ENCODE assay signal across 8 mouse cellular contexts in genomic region chr5:140790937-140791877, GRCm38 (mm10). TPM values are rescaled to one million over a fixed set of nuclear protein-coding genes. Genes with fewer than 3 reads are reported as not detected.
DNase-seq lines count a peak whose midpoint lies in the region; ATAC-seq and TF ChIP-seq lines count a peak whose summit lies in the region.

No protein-coding gene starts in this region.

- TF ChIP-seq POLR2A in MEL (IDR thresholded peaks at IDR 0.05; ENCODE audit: control insufficient read depth in 1 of 2, insufficient read depth in 1 of 2, low read depth in 1 of 2, low read length in 2 of 2, poor library complexity in 1 of 2) = no peak

- no peak for TF ChIP-seq RAD21 in MEL (IDR thresholded peaks at IDR 0.05; ENCODE audit: low read depth, low read length)

- H3K4me2 ChIP-seq in forebrain, embryonic 13.5 days = peak overlapping the region; percentile 34
- H3K4me2 ChIP-seq in hindbrain, embryonic 14.5 days (replicated peaks) = no peak overlapping the region
- H3K4me2 ChIP-seq in lung, embryonic 15.5 days = peak overlapping the region; percentile 39

- TF ChIP-seq CTCF in MEL (IDR thresholded peaks at IDR 0.05 in 2 of 3, conservative IDR thresholded peaks at IDR 0.05 in 1 of 3; ENCODE audit: control insufficient read depth in 1 of 3, insufficient read depth in 1 of 3, low read depth in 2 of 3, low read length in 3 of 3, poor library complexity in 1 of 3, severe bottlenecking in 1 of 3) = no peak

- H3K36me3 ChIP-seq in MEL (ENCODE audit: control insufficient read depth in 1 of 2, insufficient read depth in 2 of 2, low read length in 2 of 2) = peaks cover 0 to 50% of the 10 kb centered on the region in 2 experiments; a peak in 2 of 4 replicates
- H3K36me3 ChIP-seq in forebrain, embryonic 13.5 days (ENCODE audit: poor library complexity, severe bottlenecking) = no peaks in the 10 kb centered on the region; the same call in 1 of the 2 replicates
- no peaks in the 10 kb centered on the region for H3K36me3 ChIP-seq in hindbrain, embryonic 14.5 days (replicated peaks; ENCODE audit: control insufficient read depth, insufficient read depth)
- H3K36me3 ChIP-seq in lung, embryonic 15.5 days = no peaks in the 10 kb centered on the region

- 15% methylated on average over 9 of the region's 9 CpGs for WGBS in forebrain, embryonic 13.5 days
- 29% methylated on average over 9 of the region's 9 CpGs for WGBS in hindbrain, embryonic 14.5 days
- 12% methylated on average over 9 of the region's 9 CpGs for WGBS in lung, embryonic 15.5 days

- H3K4me3 ChIP-seq in MEL (ENCODE audit: control insufficient read depth in 1 of 2, insufficient read depth in 1 of 2, low read depth in 2 of 2, low read length in 2 of 2) = no peak overlapping the region
- no peak overlapping the region for H3K4me3 ChIP-seq in brown adipose tissue, adult 24 weeks (ENCODE audit: insufficient read depth, low read depth, low read length)
- no peak overlapping the region for H3K4me3 ChIP-seq in forebrain, embryonic 13.5 days
- H3K4me3 ChIP-seq in hindbrain, embryonic 14.5 days (replicated peaks; ENCODE audit: low read length) = no peak overlapping the region
- H3K4me3 ChIP-seq in lung, embryonic 15.5 days = no peak overlapping the region

- H3K9me3 ChIP-seq in MEL (replicated peaks; ENCODE audit: insufficient read depth, low read length) = no peaks in the 10 kb centered on the region
- H3K9me3 ChIP-seq in forebrain, embryonic 13.5 days (replicated peaks) = no peaks in the 10 kb centered on the region
- H3K9me3 ChIP-seq in hindbrain, embryonic 14.5 days (ENCODE audit: control insufficient read depth, low read length) = no peaks in the 10 kb centered on the region
- no peaks in the 10 kb centered on the region for H3K9me3 ChIP-seq in lung, embryonic 15.5 days

- ATAC-seq in forebrain, embryonic 13.5 days = peak; percentile 88
- ATAC-seq in hindbrain, embryonic 14.5 days (ENCODE audit: low FRiP score) = peak; percentile 70; the same call in 1 of the 2 replicates
- peak; percentile 79 for ATAC-seq in lung, embryonic 15.5 days (ENCODE audit: borderline replicate concordance, extremely low read depth, low FRiP score, low TSS enrichment)

- no peak overlapping the region for H3K9ac ChIP-seq in MEL (ENCODE audit: control insufficient read depth, low read depth, low read length, poor library complexity, severe bottlenecking)
- H3K9ac ChIP-seq in forebrain, embryonic 13.5 days = no peak overlapping the region; the same call in 1 of the 2 replicates
- H3K9ac ChIP-seq in hindbrain, embryonic 14.5 days = no peak overlapping the region
- H3K9ac ChIP-seq in lung, embryonic 15.5 days = no peak overlapping the region

- peak; percentile 51 for DNase-seq in MEL (ENCODE audit: low read depth, low spot score)
- DNase-seq in hindbrain, embryonic 14.5 days (ENCODE audit: low spot score) = peak; percentile 80
- DNase-seq in layer of hippocampus, postnatal 25 days (ENCODE audit: extremely low spot score in 1 of 2, low spot score in 1 of 2) = peak; percentile 33 to 35
- DNase-seq in retina, embryonic 14.5 days (ENCODE audit: low spot score) = peak; percentile 36
- DNase-seq in ovary, postnatal 14 days (ENCODE audit: low spot score) = no peak

- no peaks in the 10 kb centered on the region for H3K27me3 ChIP-seq in MEL (ENCODE audit: control insufficient read depth in 1 of 2, insufficient read depth in 2 of 2, low read length in 2 of 2)
- H3K27me3 ChIP-seq in forebrain, embryonic 13.5 days = no peaks in the 10 kb centered on the region
- no peaks in the 10 kb centered on the region for H3K27me3 ChIP-seq in hindbrain, embryonic 14.5 days (ENCODE audit: control insufficient read depth, insufficient read depth, low read length)
- H3K27me3 ChIP-seq in lung, embryonic 15.5 days = no peaks in the 10 kb centered on the region

- no peak for TF ChIP-seq EP300 in MEL (IDR thresholded peaks at IDR 0.05; ENCODE audit: low read depth in 1 of 2, low read length in 2 of 2)

- H3K4me1 ChIP-seq in MEL (ENCODE audit: control insufficient read depth in 1 of 2, insufficient read depth in 2 of 2, low read length in 2 of 2) = peaks cover 38 to 48% of the 10 kb centered on the region in 2 experiments
- H3K4me1 ChIP-seq in brown adipose tissue, adult 24 weeks (ENCODE audit: control insufficient read depth, insufficient read depth, insufficient read length, low read length) = peaks cover 48% of the 10 kb centered on the region
- peaks cover 52% of the 10 kb centered on the region for H3K4me1 ChIP-seq in forebrain, embryonic 13.5 days
- peaks cover 55% of the 10 kb centered on the region for H3K4me1 ChIP-seq in hindbrain, embryonic 14.5 days (replicated peaks; ENCODE audit: control insufficient read depth, insufficient read depth, low read length)
- H3K4me1 ChIP-seq in lung, embryonic 15.5 days = peaks cover 89% of the 10 kb centered on the region

- peak overlapping the region; percentile 14 for H3K27ac ChIP-seq in MEL (ENCODE audit: control insufficient read depth, low read depth, low read length)
- peak overlapping the region; percentile 75 for H3K27ac ChIP-seq in brown adipose tissue, adult 24 weeks (replicated peaks; ENCODE audit: low read depth, low read length)
- H3K27ac ChIP-seq in forebrain, embryonic 13.5 days = peak overlapping the region; percentile 93
- peak overlapping the region; percentile 85 for H3K27ac ChIP-seq in hindbrain, embryonic 14.5 days
- H3K27ac ChIP-seq in lung, embryonic 15.5 days = peak overlapping the region; percentile 98

- no peaks in the 10 kb centered on the region for H3K79me2 ChIP-seq in MEL (ENCODE audit: control insufficient read depth, insufficient read depth, low read length, poor library complexity)

TF ChIP-seq in MEL, 35 proteins besides CTCF, POLR2A, EP300 and RAD21:
- TF ChIP-seq MAX (IDR thresholded peaks at IDR 0.05; ENCODE audit: low read length) (peak; percentile 52; the same call in 1 of the 2 replicates), SMC3 (IDR thresholded peaks at IDR 0.05; ENCODE audit: low read depth, low read length) (no peak)
TF ChIP-seq in MEL: peak in this region for 1.

RNA-seq across cellular contexts. Expression of gene Gna12, which starts 39.0 kb away (rescaled TPM):
- 36.7 and 46.0 TPM in 2 replicates for total RNA-seq in MEL (2012; rRNA removed)
- polyA plus RNA-seq in MEL (2012; ENCODE audit: insufficient read depth in 1 of 2, insufficient read length in 2 of 2, low read depth in 1 of 2, low replicate concordance in 2 of 2, missing spikeins in 1 of 2) = 10 to 100 TPM in 1 of 2 experiments, not detected in 1; 55.2 TPM
- 44.5 and 61.4 TPM in 2 replicates for polyA plus RNA-seq in brown adipose tissue, adult 24 weeks (2012; ENCODE audit: insufficient read depth, insufficient read length, missing spikeins)
- 11.0 and 12.6 TPM in 2 replicates for polyA plus RNA-seq in forebrain, embryonic 13.5 days (2015; fragmentation: Nextera tagmentation; extraction: Ambion mirVana)
- polyA plus RNA-seq in hindbrain, embryonic 14.5 days (2014; fragmentation: Nextera tagmentation; extraction: Ambion mirVana) = 23.8 and 25.0 TPM in 2 replicates
- 100 to 1,000 TPM; 101 to 111 TPM for total RNA-seq in layer of hippocampus, postnatal 25 days (2021)
- 50.9 and 59.9 TPM in 2 replicates for polyA plus RNA-seq in lung, embryonic 15.5 days (2015; fragmentation: Nextera tagmentation; extraction: Ambion mirVana)

Comparison
In these comparisons a context has a peak if more than half of its experiments do, and no peak if none do; other contexts are left out.
1. H3K27ac ChIP-seq: peak in every context shown above with its lines; median percentile 98 in lung, embryonic 15.5 days; 93 in forebrain, embryonic 13.5 days; 85 in hindbrain, embryonic 14.5 days; 75 in brown adipose tissue, adult 24 weeks; 14 in MEL.